Mouse (Mus musculus) CH12.LX (cell line): ENCODE data around the gene Ergic1. TPM values are rescaled to one million over a fixed set of nuclear protein-coding genes. Genes with fewer than 3 reads are reported as not detected.

Source experiments
- DNase-seq: peaks from one replicate; pipeline ENCODE4 v3.0.0-alpha.2; 2013; ENCODE audit errors: extremely low read depth
- H3K27ac ChIP-seq: 2 replicates; pipeline ENCODE4 v1.5.1; 2012; ENCODE audit warnings: low read depth, mild to moderate bottlenecking, control low read depth, moderate library complexity; ENCODE audit not compliant: insufficient read depth
- H3K27me3 ChIP-seq: replicated peaks from 2 replicates; pipeline ENCODE3; 2012; ENCODE audit warnings: inconsistent platforms
- H3K36me3 ChIP-seq, 2 experiments: replicated peaks in 1 of 2; 2 replicates each; pipeline versions ENCODE3 to v1.6.1; 2012; ENCODE audit warnings: inconsistent platforms in 1 of 2, low read length in 1 of 2, mild to moderate bottlenecking in 1 of 2, mixed read lengths in 1 of 2, moderate library complexity in 1 of 2; ENCODE audit not compliant: control insufficient read depth in 1 of 2, insufficient read depth in 1 of 2
- H3K4me1 ChIP-seq, 2 experiments: 2 replicates each; pipeline ENCODE4 v1.6.1; 2012; ENCODE audit warnings: inconsistent platforms in 1 of 2, moderate library complexity in 1 of 2; ENCODE audit not compliant: insufficient read depth in 2 of 2, control insufficient read depth in 1 of 2
- H3K4me2 ChIP-seq: 2 replicates; pipeline ENCODE4 v1.6.1; 2012; ENCODE audit warnings: low read depth, mild to moderate bottlenecking, control low read depth; ENCODE audit not compliant: poor library complexity, insufficient read depth, severe bottlenecking
- H3K4me3 ChIP-seq, 3 experiments: fragments of 150-350 bp in 1 of 3; sonication (generic) in 1 of 3; replicated peaks in 1 of 3; 2 replicates each; pipeline versions ENCODE3 to v1.5.1; 2011 to 2012; ENCODE audit warnings: low read depth in 2 of 3, low read length in 2 of 3, mild to moderate bottlenecking in 2 of 3, moderate library complexity in 2 of 3, control low read depth in 1 of 3, improper control_type of control experiment in 1 of 3, inconsistent platforms in 1 of 3, mixed read lengths in 1 of 3; ENCODE audit not compliant: poor library complexity in 1 of 3
- H3K79me2 ChIP-seq: replicated peaks from 2 replicates; pipeline ENCODE4 v1.6.1; 2012; ENCODE audit warnings: mild to moderate bottlenecking, moderate library complexity; ENCODE audit not compliant: control insufficient read depth, poor library complexity, insufficient read depth, severe bottlenecking; ENCODE audit errors: extremely low read depth
- H3K9ac ChIP-seq: 2 replicates; pipeline ENCODE4 v1.6.1; 2012; ENCODE audit warnings: low read depth, mild to moderate bottlenecking, control low read depth, moderate library complexity; ENCODE audit not compliant: insufficient read depth
- H3K9me3 ChIP-seq: replicated peaks from 2 replicates; pipeline ENCODE3; 2012; ENCODE audit warnings: low read length, inconsistent platforms, mixed read lengths
- BHLHE40 ChIP-seq: IDR thresholded peaks from 2 replicates; pipeline ENCODE4 v1.6.1; 2011; ENCODE audit warnings: mild to moderate bottlenecking, low read depth, low read length, improper control_type of control experiment
- CHD1 ChIP-seq: IDR thresholded peaks from 2 replicates; pipeline ENCODE4 v1.6.1; 2012; ENCODE audit warnings: low read depth, low read length, improper control_type of control experiment, inconsistent platforms
- CHD2 ChIP-seq: IDR thresholded peaks from 2 replicates; pipeline ENCODE4 v1.6.1; 2011; ENCODE audit warnings: low read length, improper control_type of control experiment
- CTCF ChIP-seq, 2 experiments: IDR thresholded peaks in 1 of 2; conservative IDR thresholded peaks in 1 of 2; 2 replicates each; pipeline ENCODE4 v1.5.1; 2011 to 2012; ENCODE audit warnings: low read depth in 2 of 2, low read length in 2 of 2, improper control_type of control experiment in 1 of 2, inconsistent platforms in 1 of 2, mild to moderate bottlenecking in 1 of 2, moderate library complexity in 1 of 2
- E2F4 ChIP-seq: IDR thresholded peaks from 2 replicates; pipeline ENCODE4 v1.6.1; 2011; ENCODE audit warnings: low read depth, low read length, improper control_type of control experiment; ENCODE audit not compliant: insufficient replicate concordance
- ELF1 ChIP-seq: IDR thresholded peaks from 2 replicates; pipeline ENCODE4 v1.6.1; 2014; ENCODE audit warnings: low read depth, mild to moderate bottlenecking, inconsistent platforms, low read length, improper control_type of control experiment
- EP300 ChIP-seq: IDR thresholded peaks from 2 replicates; pipeline ENCODE4 v1.6.1; 2011; ENCODE audit warnings: low read length, improper control_type of control experiment
- ETS1 ChIP-seq: conservative IDR thresholded peaks from 2 replicates; pipeline ENCODE4 v1.6.1; 2012; ENCODE audit warnings: low read depth, mild to moderate bottlenecking, inconsistent platforms, low read length, improper control_type of control experiment, moderate library complexity
- GABPA ChIP-seq: IDR thresholded peaks from 2 replicates; pipeline ENCODE4 v1.6.1; 2012; ENCODE audit warnings: low read depth, low read length, improper control_type of control experiment, inconsistent platforms; ENCODE audit not compliant: insufficient replicate concordance
- HCFC1 ChIP-seq: IDR thresholded peaks from 2 replicates; pipeline ENCODE4 v1.6.1; 2012; ENCODE audit warnings: low read depth, mild to moderate bottlenecking, inconsistent platforms, low read length, improper control_type of control experiment
- IRF4 ChIP-seq: IDR thresholded peaks from 2 replicates; pipeline ENCODE4 v1.6.1; 2014; ENCODE audit warnings: low read depth, mild to moderate bottlenecking, inconsistent platforms, low read length, improper control_type of control experiment
- JUN ChIP-seq: IDR thresholded peaks from 2 replicates; pipeline ENCODE4 v1.6.1; 2011; ENCODE audit warnings: low read depth, mild to moderate bottlenecking, low read length, improper control_type of control experiment, moderate library complexity; ENCODE audit not compliant: insufficient read depth
- JUND ChIP-seq: conservative IDR thresholded peaks from 2 replicates; pipeline ENCODE4 v1.6.1; 2011; ENCODE audit warnings: low read depth, low read length, improper control_type of control experiment
- KAT2A ChIP-seq: IDR thresholded peaks from 2 replicates; pipeline ENCODE4 v1.6.1; 2012; ENCODE audit warnings: low read length, improper control_type of control experiment, inconsistent platforms; ENCODE audit not compliant: insufficient replicate concordance
- MAFK ChIP-seq: IDR thresholded peaks from 2 replicates; pipeline ENCODE4 v1.6.1; 2011; ENCODE audit warnings: low read length, improper control_type of control experiment; ENCODE audit not compliant: insufficient replicate concordance
- MAX ChIP-seq: IDR thresholded peaks from 2 replicates; pipeline ENCODE4 v1.6.1; 2011; ENCODE audit warnings: low read length, improper control_type of control experiment
- MAZ ChIP-seq: IDR thresholded peaks from 2 replicates; pipeline ENCODE4 v1.6.1; 2012; ENCODE audit warnings: low read depth, mild to moderate bottlenecking, inconsistent platforms, low read length, improper control_type of control experiment, moderate library complexity
- MEF2A ChIP-seq: IDR thresholded peaks from 2 replicates; pipeline ENCODE4 v1.6.1; 2014; ENCODE audit warnings: low read depth, mild to moderate bottlenecking, inconsistent platforms, low read length, improper control_type of control experiment, borderline replicate concordance
- MXI1 ChIP-seq: IDR thresholded peaks from 2 replicates; pipeline ENCODE4 v1.6.1; 2011; ENCODE audit warnings: mild to moderate bottlenecking, low read depth, low read length, improper control_type of control experiment
- MYC ChIP-seq: IDR thresholded peaks from 2 replicates; pipeline ENCODE4 v1.6.1; 2011; ENCODE audit warnings: low read depth, mild to moderate bottlenecking, improper control_type of control experiment, low read length
- NELFE ChIP-seq: IDR thresholded peaks from 2 replicates; pipeline ENCODE4 v1.6.1; 2011; ENCODE audit warnings: low read depth, low read length, improper control_type of control experiment
- NRF1 ChIP-seq: IDR thresholded peaks from 2 replicates; pipeline ENCODE4 v1.6.1; 2014; ENCODE audit warnings: low read depth, mild to moderate bottlenecking, inconsistent platforms, low read length, improper control_type of control experiment, moderate library complexity
- PAX5 ChIP-seq: IDR thresholded peaks from 2 replicates; pipeline ENCODE4 v1.6.1; 2012; ENCODE audit warnings: low read length, inconsistent platforms, mixed read lengths
- POLR2A ChIP-seq: IDR thresholded peaks from 2 replicates; pipeline ENCODE4 v1.6.1; 2011; ENCODE audit warnings: low read depth, mild to moderate bottlenecking, improper control_type of control experiment, low read length
- POLR2AphosphoS2 ChIP-seq: IDR thresholded peaks from 2 replicates; pipeline ENCODE4 v1.6.1; 2011; ENCODE audit warnings: low read depth, low read length, improper control_type of control experiment
- RAD21 ChIP-seq: IDR thresholded peaks from 2 replicates; pipeline ENCODE4 v1.6.1; 2011; ENCODE audit warnings: low read depth, mild to moderate bottlenecking, low read length, improper control_type of control experiment, moderate library complexity
- RCOR1 ChIP-seq: conservative IDR thresholded peaks from 2 replicates; pipeline ENCODE4 v1.6.1; 2012; ENCODE audit warnings: low read depth, mild to moderate bottlenecking, inconsistent platforms, low read length, improper control_type of control experiment
- SIN3A ChIP-seq: IDR thresholded peaks from 2 replicates; pipeline ENCODE4 v1.6.1; 2012; ENCODE audit warnings: low read length, improper control_type of control experiment, inconsistent platforms
- SMC3 ChIP-seq: IDR thresholded peaks from 2 replicates; pipeline ENCODE4 v1.6.1; 2011; ENCODE audit warnings: low read depth, low read length, improper control_type of control experiment
- TBP ChIP-seq: conservative IDR thresholded peaks from 2 replicates; pipeline ENCODE4 v1.6.1; 2011; ENCODE audit warnings: low read depth, low read length, improper control_type of control experiment
- TCF12 ChIP-seq: IDR thresholded peaks from 2 replicates; pipeline ENCODE4 v1.6.1; 2014; ENCODE audit warnings: low read depth, mild to moderate bottlenecking, inconsistent platforms, low read length, improper control_type of control experiment
- UBTF ChIP-seq: IDR thresholded peaks from 2 replicates; pipeline ENCODE4 v1.6.1; 2012; ENCODE audit warnings: low read depth, mild to moderate bottlenecking, inconsistent platforms, low read length, improper control_type of control experiment, moderate library complexity
- USF1 ChIP-seq: IDR thresholded peaks from 2 replicates; pipeline ENCODE4 v1.6.1; 2014; ENCODE audit warnings: low read depth, mild to moderate bottlenecking, inconsistent platforms, low read length, improper control_type of control experiment
- USF2 ChIP-seq: conservative IDR thresholded peaks from 2 replicates; pipeline ENCODE4 v1.6.1; 2011; ENCODE audit warnings: low read depth, low read length, improper control_type of control experiment
- ZC3H11A ChIP-seq: IDR thresholded peaks from 2 replicates; pipeline ENCODE4 v1.6.1; 2012; ENCODE audit warnings: low read depth, mild to moderate bottlenecking, inconsistent platforms, low read length, improper control_type of control experiment
- ZKSCAN1 ChIP-seq: IDR thresholded peaks from 2 replicates; pipeline ENCODE4 v1.6.1; 2012; ENCODE audit warnings: low read depth, inconsistent platforms, low read length, improper control_type of control experiment, borderline replicate concordance
- ZMIZ1 ChIP-seq: IDR thresholded peaks from 2 replicates; pipeline ENCODE4 v1.6.1; 2012; ENCODE audit warnings: low read depth, mild to moderate bottlenecking, inconsistent platforms, low read length, improper control_type of control experiment
- ZNF384 ChIP-seq: IDR thresholded peaks from 2 replicates; pipeline ENCODE4 v1.6.1; 2012; ENCODE audit warnings: low read depth, low read length, improper control_type of control experiment, inconsistent platforms
- dilution Hi-C: fragments of 300-500 bp; cut with MboI; formaldehyde crosslinking; loops from 2 replicates; pipeline ENCODE4 v1.14.3; 2020; ENCODE audit warnings: low sequenced_read_pairs; ENCODE audit not compliant: extremely low pct_unique_long_range_greater_than_20kb, extremely low pct_ligation_motif_present
- in situ Hi-C: fragments of 300-500 bp; cut with MboI; formaldehyde crosslinking; loops from 3 replicates; pipeline ENCODE4 v1.14.3; 2019; ENCODE audit warnings: low sequenced_read_pairs, low pct_ligation_motif_present, low pct_unique_long_range_greater_than_20kb, mixed read lengths
- polyA plus RNA-seq: library from polyadenylated mRNA; unstranded; fragments of >175 nt; gene quantifications from 2 replicates; pipeline ENCODE4 v1.2.1, GENCODE M21; 2012; ENCODE audit warnings: low read depth; ENCODE audit not compliant: insufficient read length
- total RNA-seq, 2 experiments: library from RNA; depleted of rRNA; stranded (reverse); fragments of 300-350 nt in 1 of 2; fragments of >200 nt in 1 of 2; gene quantifications; 2 replicates each; pipeline ENCODE4 v1.2.3; 2012 to 2014

Ergic1 gene
- total and polyA plus RNA-seq, 3 experiments = 93.5 to 142 (median 131) TPM

GRCm38 (mm10) chr17:26676252-26676615, 114.9 kb downstream of the Ergic1 start:
- in situ Hi-C loops (no loop called here), dilution Hi-C loops (no loop called here)
- peak; percentile 96 for TF ChIP-seq ELF1
- TF ChIP-seq EP300 = no peak
- TF ChIP-seq SIN3A = no peak; the same call in 1 of the 2 replicates
- 0 out of 2 replicates have a peak, but pooled peaks have one; percentile 20 for TF ChIP-seq IRF4
- TF ChIP-seq UBTF = no peak
- no peak for TF ChIP-seq JUN
- peak; percentile 87 for TF ChIP-seq USF2
- TF ChIP-seq SMC3 = no peak
- TF ChIP-seq NELFE = peak; percentile 90
- TF ChIP-seq TCF12 = peak; percentile 70
- TF ChIP-seq MAFK = no peak
- peak; percentile 90 for TF ChIP-seq POLR2A
- no peak for TF ChIP-seq ETS1
- TF ChIP-seq POLR2AphosphoS2 = peak; percentile 70
- peak; percentile 47; the same call in 1 of the 2 replicates for TF ChIP-seq E2F4
- no peak for TF ChIP-seq PAX5
- no peak for TF ChIP-seq TBP
- no peak for TF ChIP-seq MYC
- no peak for TF ChIP-seq ZNF384
- peak; percentile 94 for TF ChIP-seq USF1
- peak; percentile 91 for TF ChIP-seq MAX
- TF ChIP-seq CHD1 = 0 out of 2 replicates have a peak, but pooled peaks have one; percentile 16
- TF ChIP-seq ZKSCAN1 = no peak
- TF ChIP-seq CHD2 = no peak
- no peak for TF ChIP-seq ZC3H11A
- TF ChIP-seq NRF1 = no peak
- TF ChIP-seq ZMIZ1 = peak; percentile 75
- 0 out of 2 replicates have a peak, but pooled peaks have one; percentile 35 for TF ChIP-seq KAT2A
- peak; percentile 98 for TF ChIP-seq BHLHE40
- no peak for TF ChIP-seq GABPA
- peak; percentile 63 for TF ChIP-seq MEF2A
- 0 out of 2 replicates have a peak, but pooled peaks have one; percentile 26 for TF ChIP-seq MAZ
- no peak for TF ChIP-seq RAD21
- peak; percentile 63; the same call in 1 of the 2 replicates for TF ChIP-seq HCFC1
- TF ChIP-seq CTCF (conservative IDR thresholded peaks at IDR 0.05 in 1 of 2, IDR thresholded peaks at IDR 0.05 in 1 of 2; ENCODE audit: low read depth in 2 of 2, low read length in 2 of 2) = no peak
- TF ChIP-seq JUND = no peak
- peak; percentile 87 for TF ChIP-seq MXI1
- TF ChIP-seq RCOR1 = no peak
- peak overlapping the region; percentile 80 for H3K27ac ChIP-seq
- H3K4me3 ChIP-seq = peak overlapping the region; percentile 89 to 94 (median 93)
- H3K79me2 ChIP-seq = peaks cover 34% of the 10 kb centered on the region
- H3K4me1 ChIP-seq = peaks cover 5 to 24% of the 10 kb centered on the region in 2 experiments; a peak in 3 of 4 replicates
- H3K4me2 ChIP-seq = peak overlapping the region; percentile 27; the same call in 1 of the 2 replicates
- H3K36me3 ChIP-seq = peaks cover 11 to 25% of the 10 kb centered on the region in 2 experiments
- peaks cover 8% of the 10 kb centered on the region for H3K9me3 ChIP-seq
- peak; percentile 94 for DNase-seq
- H3K27me3 ChIP-seq = no peaks in the 10 kb centered on the region
- H3K9ac ChIP-seq = peak overlapping the region; percentile 68
